Mouse (Mus musculus): ENCODE results near the gene Mmrn2. TPM values are rescaled to one million over a fixed set of nuclear protein-coding genes. Genes with fewer than 3 reads are reported as not detected.
A peak's percentile ranks its signal among the peaks of the same experiment; 100 is the strongest.

Mmrn2 gene
- 7.4 and 7.7 TPM in 2 replicates for polyA plus RNA-seq (2015; fragmentation: Nextera tagmentation; extraction: Ambion mirVana)

GRCm38 (mm10) chr14:34375415-34375904 lies at the start of gene Mmrn2:
TSS of gene Mmrn2 (plus strand) at chr14:34375465.
- WGBS: 80% methylated on average over 13 of the region's 13 CpGs
- H3K4me2 ChIP-seq: peak within 1 kb of the TSS; percentile 7; the same call in 1 of the 2 replicates
- peaks cover 25% of the 10 kb centered on the region for H3K4me1 ChIP-seq
- H3K4me3 ChIP-seq: peak within 1 kb of the TSS; percentile 1; the same call in 1 of the 2 replicates
- no peaks in the 10 kb centered on the region for H3K9me3 ChIP-seq
- no peak for ATAC-seq (ENCODE audit: insufficient number of reproducible peaks, insufficient read depth, low FRiP score, low TSS enrichment, low read depth)
- no peak within 1 kb of the TSS for H3K9ac ChIP-seq
- H3K27ac ChIP-seq: no peak within 1 kb of the TSS; the same call in 1 of the 2 replicates
- H3K36me3 ChIP-seq: no peaks in the 10 kb centered on the region
- no peaks in the 10 kb centered on the region for H3K27me3 ChIP-seq

GRCm38 (mm10) chr14:34326606-34327005 lies 48.7 kb upstream of the Mmrn2 start:
- Histone ChIP-seq H3K9ac (no peak overlapping the region), H3K4me3 (no peak overlapping the region), H3K4me2 (no peak overlapping the region), H3K9me3 (no peaks in the 10 kb centered on the region), H3K4me1 (no peaks in the 10 kb centered on the region), H3K27ac (no peak overlapping the region), H3K27me3 (no peaks in the 10 kb centered on the region), H3K36me3 (peaks cover 69% of the 10 kb centered on the region)
- no peak for ATAC-seq (ENCODE audit: insufficient number of reproducible peaks, insufficient read depth, low FRiP score, low TSS enrichment, low read depth)
- 92% methylated on average over 3 of the region's 3 CpGs for WGBS

- Histone ChIP-seq H3K9ac (no peak overlapping the region), H3K27ac (no peak overlapping the region), H3K36me3 (peaks cover 76% of the 10 kb centered on the region), H3K4me3 (no peak overlapping the region), H3K4me1 (no peaks in the 10 kb centered on the region), H3K9me3 (no peaks in the 10 kb centered on the region), H3K4me2 (no peak overlapping the region), H3K27me3 (no peaks in the 10 kb centered on the region)
- no peak for ATAC-seq (ENCODE audit: insufficient number of reproducible peaks, insufficient read depth, low FRiP score, low TSS enrichment, low read depth)
- WGBS: 76% methylated on average over 1 of the region's 1 CpGs
Observed at GRCm38 (mm10) chr14:34327618-34328017, 47.6 kb upstream of the Mmrn2 start.

- Histone ChIP-seq H3K27ac (no peak overlapping the region), H3K9ac (no peak overlapping the region), H3K4me1 (no peaks in the 10 kb centered on the region), H3K4me2 (no peak overlapping the region), H3K36me3 (peaks cover 77% of the 10 kb centered on the region), H3K27me3 (no peaks in the 10 kb centered on the region), H3K4me3 (no peak overlapping the region), H3K9me3 (no peaks in the 10 kb centered on the region)
- WGBS: 94% methylated on average over 9 of the region's 9 CpGs
- ATAC-seq (ENCODE audit: insufficient number of reproducible peaks, insufficient read depth, low FRiP score, low TSS enrichment, low read depth): no peak
Observed at GRCm38 (mm10) chr14:34330657-34331158, 44.6 kb upstream of the Mmrn2 start.

GRCm38 (mm10) chr14:34331886-34332285 lies 43.4 kb upstream of the Mmrn2 start:
- Histone ChIP-seq H3K4me3 (no peak overlapping the region), H3K27me3 (no peaks in the 10 kb centered on the region), H3K27ac (no peak overlapping the region), H3K4me2 (no peak overlapping the region), H3K9me3 (no peaks in the 10 kb centered on the region), H3K36me3 (peaks cover 82% of the 10 kb centered on the region), H3K4me1 (no peaks in the 10 kb centered on the region), H3K9ac (no peak overlapping the region)
- ATAC-seq (ENCODE audit: insufficient number of reproducible peaks, insufficient read depth, low FRiP score, low TSS enrichment, low read depth): no peak
- 87% methylated on average over 3 of the region's 3 CpGs for WGBS

- Histone ChIP-seq H3K27me3 (no peaks in the 10 kb centered on the region), H3K4me1 (no peaks in the 10 kb centered on the region), H3K27ac (no peak overlapping the region), H3K4me3 (no peak overlapping the region), H3K9me3 (no peaks in the 10 kb centered on the region), H3K4me2 (no peak overlapping the region), H3K9ac (no peak overlapping the region), H3K36me3 (peaks cover 88% of the 10 kb centered on the region)
- no peak for ATAC-seq (ENCODE audit: insufficient number of reproducible peaks, insufficient read depth, low FRiP score, low TSS enrichment, low read depth)
- 96% methylated on average over 5 of the region's 5 CpGs for WGBS
Observed at GRCm38 (mm10) chr14:34332476-34332875, 42.8 kb upstream of the Mmrn2 start.

- no peak overlapping the region for H3K9ac ChIP-seq
- no peaks in the 10 kb centered on the region for H3K27me3 ChIP-seq
- 82% methylated on average over 1 of the region's 1 CpGs for WGBS
- H3K4me1 ChIP-seq: no peaks in the 10 kb centered on the region
- peaks cover 83% of the 10 kb centered on the region for H3K36me3 ChIP-seq
- no peak for ATAC-seq (ENCODE audit: insufficient number of reproducible peaks, insufficient read depth, low FRiP score, low TSS enrichment, low read depth)
- H3K4me2 ChIP-seq: no peak overlapping the region
- no peak overlapping the region for H3K4me3 ChIP-seq
- no peak overlapping the region for H3K27ac ChIP-seq
- H3K9me3 ChIP-seq: no peaks in the 10 kb centered on the region
Observed at GRCm38 (mm10) chr14:34339446-34339845, 35.8 kb upstream of the Mmrn2 start.

- Histone ChIP-seq H3K4me2 (no peak overlapping the region), H3K36me3 (peaks cover 59% of the 10 kb centered on the region), H3K4me1 (0 out of 2 replicates have a peak, but pooled peaks cover 4% of the 10 kb centered on the region), H3K9ac (no peak overlapping the region), H3K27me3 (no peaks in the 10 kb centered on the region), H3K9me3 (no peaks in the 10 kb centered on the region), H3K4me3 (no peak overlapping the region), H3K27ac (no peak overlapping the region)
- no peak for ATAC-seq (ENCODE audit: insufficient number of reproducible peaks, insufficient read depth, low FRiP score, low TSS enrichment, low read depth)
- WGBS: 82% methylated on average over 4 of the region's 4 CpGs
Observed at GRCm38 (mm10) chr14:34341993-34342392, 33.3 kb upstream of the Mmrn2 start.

- Histone ChIP-seq H3K4me1 (0 out of 2 replicates have a peak, but pooled peaks cover 4% of the 10 kb centered on the region), H3K27ac (no peak overlapping the region), H3K4me2 (no peak overlapping the region), H3K4me3 (no peak overlapping the region), H3K27me3 (no peaks in the 10 kb centered on the region), H3K9ac (no peak overlapping the region), H3K36me3 (peaks cover 48% of the 10 kb centered on the region), H3K9me3 (no peaks in the 10 kb centered on the region)
- 68% methylated on average over 4 of the region's 4 CpGs for WGBS
- no peak for ATAC-seq (ENCODE audit: insufficient number of reproducible peaks, insufficient read depth, low FRiP score, low TSS enrichment, low read depth)
Observed at GRCm38 (mm10) chr14:34343078-34343477, 32.2 kb upstream of the Mmrn2 start.

- Histone ChIP-seq H3K4me1 (0 out of 2 replicates have a peak, but pooled peaks cover 4% of the 10 kb centered on the region), H3K4me3 (no peak overlapping the region), H3K27me3 (no peaks in the 10 kb centered on the region), H3K9me3 (no peaks in the 10 kb centered on the region), H3K9ac (no peak overlapping the region), H3K27ac (no peak overlapping the region), H3K36me3 (peaks cover 39% of the 10 kb centered on the region), H3K4me2 (no peak overlapping the region)
- WGBS: 91% methylated on average over 5 of the region's 5 CpGs
- no peak for ATAC-seq (ENCODE audit: insufficient number of reproducible peaks, insufficient read depth, low FRiP score, low TSS enrichment, low read depth)
Observed at GRCm38 (mm10) chr14:34344361-34344760, 30.9 kb upstream of the Mmrn2 start.

- no peak overlapping the region for H3K9ac ChIP-seq
- H3K27ac ChIP-seq: no peak overlapping the region
- H3K27me3 ChIP-seq: no peaks in the 10 kb centered on the region
- no peaks in the 10 kb centered on the region for H3K9me3 ChIP-seq
- H3K36me3 ChIP-seq: peaks cover 27% of the 10 kb centered on the region
- no peak overlapping the region for H3K4me3 ChIP-seq
- H3K4me2 ChIP-seq: no peak overlapping the region
- WGBS: 54% methylated on average over 12 of the region's 12 CpGs
- ATAC-seq (ENCODE audit: insufficient number of reproducible peaks, insufficient read depth, low FRiP score, low TSS enrichment, low read depth): no peak
- H3K4me1 ChIP-seq: 0 out of 2 replicates have a peak, but pooled peaks cover 4% of the 10 kb centered on the region
Observed at GRCm38 (mm10) chr14:34345771-34346566, 29.3 kb upstream of the Mmrn2 start.

GRCm38 (mm10) chr14:34347084-34347483 lies 28.2 kb upstream of the Mmrn2 start:
- Histone ChIP-seq H3K9ac (no peak overlapping the region), H3K4me3 (no peak overlapping the region), H3K4me1 (0 out of 2 replicates have a peak, but pooled peaks cover 4% of the 10 kb centered on the region), H3K4me2 (no peak overlapping the region), H3K36me3 (peaks cover 21% of the 10 kb centered on the region), H3K27me3 (no peaks in the 10 kb centered on the region), H3K27ac (no peak overlapping the region), H3K9me3 (no peaks in the 10 kb centered on the region)
- ATAC-seq (ENCODE audit: insufficient number of reproducible peaks, insufficient read depth, low FRiP score, low TSS enrichment, low read depth): no peak
- 95% methylated on average over 5 of the region's 5 CpGs for WGBS
